Mouse (Mus musculus): ENCODE results near the gene Tenm4. TPM values are rescaled to one million over a fixed set of nuclear protein-coding genes. Genes with fewer than 3 reads are reported as not detected.

Gene Tenm4
- polyA plus RNA-seq, 1 experiment from 2014 or later, result 49.9 TPM

GRCm38 (mm10) chr7:96400411-96400810, 229.4 kb downstream of the Tenm4 start:
- no peaks in the 10 kb centered on the region for H3K36me3 ChIP-seq
- peaks cover 11% of the 10 kb centered on the region; the same call in 1 of the 2 replicates for H3K4me1 ChIP-seq
- H3K9me3 ChIP-seq, result no peaks in the 10 kb centered on the region
- WGBS, result 69% methylated on average over 11 of the region's 11 CpGs
- no peak; the same call in 1 of the 2 replicates for ATAC-seq (ENCODE audit: low FRiP score, low read depth)
- H3K4me2 ChIP-seq (replicated peaks), result no peak overlapping the region
- no peak overlapping the region for H3K9ac ChIP-seq
- H3K4me3 ChIP-seq, result no peak overlapping the region
- H3K27me3 ChIP-seq, result no peaks in the 10 kb centered on the region
- H3K27ac ChIP-seq, result 0 out of 2 replicates have a peak overlapping the region, but pooled peaks have one; percentile 28

DNA sequence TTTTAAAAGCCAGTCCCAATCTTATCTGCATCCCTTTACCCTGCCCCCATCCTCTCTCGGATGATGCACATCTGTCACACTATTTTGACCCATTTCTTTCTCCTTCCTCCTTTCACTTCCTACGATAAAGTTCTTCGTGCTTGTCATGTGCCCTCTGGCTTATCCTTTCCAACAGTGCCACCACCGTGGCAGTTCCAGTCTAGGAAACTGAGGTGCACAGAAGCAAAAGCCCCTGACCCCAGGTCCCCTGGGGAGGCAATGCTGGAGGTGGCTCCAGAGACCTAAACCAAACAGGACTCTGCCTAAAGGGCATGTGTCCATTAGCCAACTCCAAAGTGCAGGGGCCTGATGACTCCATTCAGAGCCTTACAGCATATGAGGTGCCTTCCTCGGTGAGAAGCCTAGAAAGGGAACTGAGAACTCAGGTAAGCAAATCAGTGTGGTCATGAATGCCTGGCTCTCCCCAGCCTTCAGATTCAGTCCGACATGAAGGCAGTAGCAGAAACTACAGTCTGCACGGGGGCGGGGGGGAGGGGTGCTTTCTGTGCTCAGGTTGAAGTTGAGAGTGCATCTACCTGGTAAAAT, 235.7 kb downstream of the Tenm4 start:
- no peaks in the 10 kb centered on the region for H3K27me3 ChIP-seq
- no peak overlapping the region for H3K27ac ChIP-seq
- H3K4me2 ChIP-seq (replicated peaks), result no peak overlapping the region
- 76% methylated on average over 8 of the region's 8 CpGs for WGBS
- no peak overlapping the region for H3K9ac ChIP-seq
- no peaks in the 10 kb centered on the region for H3K9me3 ChIP-seq
- no peak for ATAC-seq (ENCODE audit: low FRiP score, low read depth)
- no peak overlapping the region for H3K4me3 ChIP-seq
- no peaks in the 10 kb centered on the region for H3K36me3 ChIP-seq
- peaks cover 11% of the 10 kb centered on the region; the same call in 1 of the 2 replicates for H3K4me1 ChIP-seq

DNA sequence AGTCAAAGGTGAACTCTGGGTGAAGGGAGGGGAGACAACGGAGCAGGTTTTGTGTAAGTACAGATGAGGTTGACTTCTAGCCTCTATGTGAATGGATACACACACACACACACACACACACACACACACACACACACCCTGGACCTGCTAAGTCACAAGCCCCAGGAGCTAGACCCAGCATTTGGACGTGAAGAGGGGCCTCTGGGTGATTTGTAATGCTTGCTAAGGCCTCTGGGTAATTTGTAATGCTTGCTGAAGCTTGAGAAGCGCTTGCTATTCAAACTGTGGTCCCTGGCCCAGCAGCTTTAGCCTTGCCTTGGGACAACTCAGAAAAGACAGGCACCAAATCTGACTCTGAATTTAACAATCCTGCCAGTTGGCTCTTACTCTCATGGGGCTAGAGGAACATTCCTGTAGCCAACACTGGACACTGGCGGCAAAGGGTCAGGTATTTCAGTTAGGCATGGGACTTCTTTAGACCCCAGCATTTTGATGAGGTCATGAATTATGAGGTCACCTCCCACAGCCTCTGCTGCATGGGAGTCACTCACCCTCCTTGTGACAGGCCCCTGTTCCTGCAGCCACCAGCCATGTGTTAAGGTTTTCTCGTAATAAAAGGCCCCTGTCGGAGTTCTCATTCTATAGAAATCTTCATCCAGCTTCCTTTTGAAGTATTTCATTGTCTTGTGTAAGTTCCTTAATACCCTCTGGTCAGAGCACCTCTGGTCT, 237.3 kb downstream of the Tenm4 start:
- peaks cover 17% of the 10 kb centered on the region for H3K4me1 ChIP-seq
- 61% methylated on average over 6 of the region's 6 CpGs for WGBS
- no peak overlapping the region for H3K27ac ChIP-seq
- no peak overlapping the region for H3K9ac ChIP-seq
- ATAC-seq (ENCODE audit: low FRiP score, low read depth), result no peak
- H3K36me3 ChIP-seq, result no peaks in the 10 kb centered on the region
- no peak overlapping the region for H3K4me2 ChIP-seq (replicated peaks)
- no peak overlapping the region for H3K4me3 ChIP-seq
- H3K27me3 ChIP-seq, result no peaks in the 10 kb centered on the region
- H3K9me3 ChIP-seq, result no peaks in the 10 kb centered on the region

- ATAC-seq (ENCODE audit: low FRiP score, low read depth), result no peak
- Histone ChIP-seq H3K9me3 (no peaks in the 10 kb centered on the region), H3K36me3 (no peaks in the 10 kb centered on the region), H3K9ac (no peak overlapping the region), H3K4me2 (replicated peaks) (no peak overlapping the region), H3K4me3 (no peak overlapping the region), H3K27me3 (no peaks in the 10 kb centered on the region), H3K4me1 (peaks cover 28% of the 10 kb centered on the region), H3K27ac (no peak overlapping the region)
- 52% methylated on average over 11 of the region's 11 CpGs for WGBS
Measured at GRCm38 (mm10) chr7:96409323-96409880, 238.4 kb downstream of the Tenm4 start.

- H3K4me1 ChIP-seq, result peaks cover 45% of the 10 kb centered on the region
- no peaks in the 10 kb centered on the region; the same call in 1 of the 2 replicates for H3K27me3 ChIP-seq
- no peak overlapping the region; the same call in 1 of the 2 replicates for H3K27ac ChIP-seq
- no peak overlapping the region for H3K9ac ChIP-seq
- WGBS, result 43% methylated on average over 1 of the region's 1 CpGs
- no peak for ATAC-seq (ENCODE audit: low FRiP score, low read depth)
- no peak overlapping the region for H3K4me2 ChIP-seq (replicated peaks)
- H3K4me3 ChIP-seq, result no peak overlapping the region
- H3K36me3 ChIP-seq, result no peaks in the 10 kb centered on the region
- no peaks in the 10 kb centered on the region for H3K9me3 ChIP-seq
Measured at GRCm38 (mm10) chr7:96413822-96414221, 242.8 kb downstream of the Tenm4 start.

DNA sequence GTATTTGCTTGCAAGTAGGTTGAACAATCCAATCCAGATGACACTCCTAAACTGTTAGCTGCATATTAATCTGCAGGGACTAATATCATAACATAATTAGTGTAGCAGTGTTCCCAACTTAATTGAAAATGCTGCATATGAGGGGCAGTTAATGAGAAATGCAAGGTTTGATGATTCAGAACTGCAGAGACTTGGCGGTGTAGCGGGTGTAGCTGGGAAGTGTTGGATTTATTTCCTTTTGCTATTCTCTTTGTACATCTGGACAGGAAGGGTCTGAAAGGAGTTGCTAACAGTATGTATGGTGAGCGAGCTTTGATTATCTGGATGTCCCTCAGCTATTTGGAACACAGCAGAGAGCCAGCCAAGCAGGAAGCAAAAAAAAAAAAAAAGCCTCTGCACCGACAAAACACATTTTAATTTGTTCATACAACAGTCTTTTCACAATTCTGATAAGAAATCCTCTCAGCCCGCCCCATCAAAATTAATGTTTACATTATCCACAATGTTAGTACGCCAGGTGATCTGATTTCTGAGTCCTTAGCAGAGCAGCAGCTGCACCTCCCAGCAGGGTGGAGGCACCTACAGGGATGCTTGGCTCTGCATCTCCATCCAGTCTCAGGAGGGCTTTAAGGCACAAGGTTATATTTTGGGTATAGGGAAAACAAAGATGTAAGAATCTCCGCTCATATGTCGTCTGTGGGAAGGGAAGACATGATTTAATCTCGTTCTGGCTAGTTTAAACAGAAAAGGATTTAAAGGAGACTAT, 243.4 kb downstream of the Tenm4 start:
- Histone ChIP-seq H3K9ac (no peak overlapping the region), H3K27ac (no peak overlapping the region), H3K36me3 (no peaks in the 10 kb centered on the region), H3K9me3 (no peaks in the 10 kb centered on the region), H3K4me2 (replicated peaks) (no peak overlapping the region), H3K4me1 (peaks cover 41% of the 10 kb centered on the region), H3K27me3 (no peaks in the 10 kb centered on the region; the same call in 1 of the 2 replicates), H3K4me3 (no peak overlapping the region)
- ATAC-seq (ENCODE audit: low FRiP score, low read depth), result no peak
- WGBS, result 63% methylated on average over 9 of the region's 9 CpGs

GRCm38 (mm10) chr7:96417251-96418004, 246.4 kb downstream of the Tenm4 start:
- Histone ChIP-seq H3K4me2 (replicated peaks) (0 out of 2 replicates have a peak overlapping the region, but pooled peaks have one; percentile 1), H3K9ac (no peak overlapping the region), H3K36me3 (no peaks in the 10 kb centered on the region), H3K27ac (no peak overlapping the region), H3K4me3 (no peak overlapping the region), H3K4me1 (peaks cover 53% of the 10 kb centered on the region), H3K9me3 (no peaks in the 10 kb centered on the region), H3K27me3 (no peaks in the 10 kb centered on the region; the same call in 1 of the 2 replicates)
- WGBS, result 31% methylated on average over 13 of the region's 13 CpGs
- peak; percentile 64 for ATAC-seq (ENCODE audit: low FRiP score, low read depth)

GRCm38 (mm10) chr7:96418146-96418545, 247.1 kb downstream of the Tenm4 start:
- peaks cover 48% of the 10 kb centered on the region for H3K4me1 ChIP-seq
- no peaks in the 10 kb centered on the region for H3K9me3 ChIP-seq
- 38% methylated on average over 3 of the region's 3 CpGs for WGBS
- no peaks in the 10 kb centered on the region for H3K36me3 ChIP-seq
- no peak overlapping the region for H3K4me3 ChIP-seq
- H3K4me2 ChIP-seq (replicated peaks), result no peak overlapping the region
- ATAC-seq (ENCODE audit: low FRiP score, low read depth), result no peak
- H3K27ac ChIP-seq, result no peak overlapping the region
- H3K27me3 ChIP-seq, result peaks cover 3% of the 10 kb centered on the region; the same call in 1 of the 2 replicates
- H3K9ac ChIP-seq, result no peak overlapping the region

- H3K36me3 ChIP-seq, result no peaks in the 10 kb centered on the region
- peaks cover 3% of the 10 kb centered on the region; the same call in 1 of the 2 replicates for H3K27me3 ChIP-seq
- WGBS, result 72% methylated on average over 3 of the region's 3 CpGs
- ATAC-seq (ENCODE audit: low FRiP score, low read depth), result no peak
- peaks cover 36% of the 10 kb centered on the region for H3K4me1 ChIP-seq
- H3K4me3 ChIP-seq, result no peak overlapping the region
- H3K9ac ChIP-seq, result no peak overlapping the region
- no peak overlapping the region for H3K4me2 ChIP-seq (replicated peaks)
- no peaks in the 10 kb centered on the region for H3K9me3 ChIP-seq
- H3K27ac ChIP-seq, result no peak overlapping the region
Measured at GRCm38 (mm10) chr7:96420045-96420444, 249.0 kb downstream of the Tenm4 start.

- Histone ChIP-seq H3K27ac (peak overlapping the region; percentile 6; the same call in 1 of the 2 replicates), H3K4me1 (peaks cover 42% of the 10 kb centered on the region), H3K27me3 (0 out of 2 replicates have a peak, but pooled peaks cover 3% of the 10 kb centered on the region), H3K9me3 (no peaks in the 10 kb centered on the region), H3K9ac (no peak overlapping the region), H3K4me2 (replicated peaks) (no peak overlapping the region), H3K36me3 (no peaks in the 10 kb centered on the region), H3K4me3 (no peak overlapping the region)
- no peak for ATAC-seq (ENCODE audit: low FRiP score, low read depth)
- 76% methylated on average over 9 of the region's 9 CpGs for WGBS
Measured at GRCm38 (mm10) chr7:96420926-96421605, 250.0 kb downstream of the Tenm4 start.

DNA sequence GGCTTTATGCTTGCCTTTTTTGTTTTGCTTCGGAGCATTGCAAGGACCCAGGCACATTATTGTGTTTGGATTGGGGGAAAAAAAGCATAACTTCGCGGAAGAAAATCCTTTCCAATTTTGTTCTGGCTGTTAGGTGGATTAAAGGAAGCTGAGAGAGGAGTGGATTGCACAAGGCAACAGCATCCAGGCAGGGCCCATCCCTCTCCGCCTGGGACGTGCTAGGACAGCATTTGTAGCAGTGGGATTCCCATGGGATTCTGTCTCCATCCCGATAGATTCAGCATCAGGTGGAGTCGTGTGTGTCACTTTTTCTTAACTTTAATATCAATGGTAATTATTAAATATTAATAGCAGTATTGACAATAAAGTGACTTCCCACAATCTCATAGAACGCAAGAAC, 255.9 kb downstream of the Tenm4 start:
- Histone ChIP-seq H3K27me3 (0 out of 2 replicates have a peak, but pooled peaks cover 3% of the 10 kb centered on the region), H3K36me3 (no peaks in the 10 kb centered on the region), H3K9me3 (no peaks in the 10 kb centered on the region), H3K4me1 (peaks cover 19% of the 10 kb centered on the region; the same call in 1 of the 2 replicates), H3K27ac (no peak overlapping the region), H3K9ac (no peak overlapping the region), H3K4me2 (replicated peaks) (no peak overlapping the region), H3K4me3 (no peak overlapping the region)
- WGBS, result 73% methylated on average over 8 of the region's 8 CpGs
- ATAC-seq (ENCODE audit: low FRiP score, low read depth), result no peak

Measured in limb, embryonic 13.5 days (tissue).